Mouse (Mus musculus) activated CD4-positive, CD25-positive, alpha-beta regulatory T cell, adult 4 months (primary cell): ENCODE measurements around the gene Olfr954. TPM values are rescaled to one million over a fixed set of nuclear protein-coding genes. Genes with fewer than 3 reads are reported as not detected.

Experiments used
- ATAC-seq: one replicate; pipeline ENCODE4 v1.8.0; 2017
- polyA plus RNA-seq, 2 experiments: library from polyadenylated mRNA; unstranded; fragments of 100-300 nt; shearing (Covaris generic); gene quantifications; one replicate each; pipeline ENCODE4 v1.2.1; 2017

Olfr954 gene
- polyA plus RNA-seq, result under 1 TPM in 1 of 2 experiments, not detected in 1; 0.16 TPM

GRCm38 (mm10) chr9:39456401-39456800, at the start of gene Olfr954:
TSS of gene Olfr954 (plus strand) at chr9:39456701.
- ATAC-seq, result no peak

- ATAC-seq, result no peak
These were observed 29.5 kb upstream of the Olfr954 start, which contains the start of gene Olfr952 for GRCm38 (mm10) chr9:39427048-39427447. TSS of gene Olfr952 (minus strand) at chr9:39427148.

- no peak for ATAC-seq
These were observed 15.3 kb downstream of the Olfr954 start, which contains the start of gene Olfr955 for GRCm38 (mm10) chr9:39471844-39472243. TSS of gene Olfr955 (minus strand) at chr9:39471944.

- no peak for ATAC-seq
These were observed 37.4 kb downstream of the Olfr954 start, which contains the start of gene Olfr44 for GRCm38 (mm10) chr9:39493895-39494294. TSS of gene Olfr44 (minus strand) at chr9:39493995.

- no peak for ATAC-seq
These were observed 52.5 kb downstream of the Olfr954 start for GRCm38 (mm10) chr9:39508998-39509397.

GRCm38 (mm10) chr9:39509412-39509811, 52.9 kb downstream of the Olfr954 start:
- ATAC-seq, result no peak

Other genes starting within 250 kb of the Olfr954 start
- gene Olfr1537, start 206.7 kb upstream of the Olfr954 start, polyA plus RNA-seq, result not detected
- gene Olfr945, start 179.9 kb upstream of the Olfr954 start, polyA plus RNA-seq, result not detected
- gene Olfr948, start 130.7 kb upstream of the Olfr954 start, polyA plus RNA-seq, result not detected
- not detected for gene Olfr951, start 69.3 kb upstream of the Olfr954 start, polyA plus RNA-seq
- not detected for gene Olfr952, start 29.6 kb upstream of the Olfr954 start, polyA plus RNA-seq
- not detected for gene Olfr955, start 15.2 kb downstream of the Olfr954 start, polyA plus RNA-seq
- gene Olfr44, start 37.3 kb downstream of the Olfr954 start, polyA plus RNA-seq, result not detected
- not detected for gene Olfr957, start 59.1 kb downstream of the Olfr954 start, polyA plus RNA-seq
- gene Olfr958, start 97.4 kb downstream of the Olfr954 start, polyA plus RNA-seq, result not detected
- gene Olfr959, start 118.9 kb downstream of the Olfr954 start, polyA plus RNA-seq, result not detected
- not detected for gene AW551984, start 147.7 kb downstream of the Olfr954 start, polyA plus RNA-seq
- not detected for gene Olfr148, start 154.0 kb downstream of the Olfr954 start, polyA plus RNA-seq
- gene Olfr960, start 164.7 kb downstream of the Olfr954 start, polyA plus RNA-seq, result not detected
- under 1 TPM in 1 of 2 experiments, not detected in 1; 0.18 TPM for gene Olfr961, start 188.4 kb downstream of the Olfr954 start, polyA plus RNA-seq
- gene Olfr963, start 210.5 kb downstream of the Olfr954 start, polyA plus RNA-seq, result not detected